Mouse (Mus musculus): ENCODE data around the gene Cradd.

Gene Cradd

GRCm38 (mm10) chr10:95323393-95324277 is at the start of gene Cradd:
TSS of gene Cradd (minus strand) at chr10:95324133.
- DNase-seq (ENCODE audit: low read depth, low spot score), result peak; percentile 93

GRCm38 (mm10) chr10:95373340-95373739 is 49.4 kb upstream of the Cradd start:
- DNase-seq (ENCODE audit: low read depth, low spot score), result no peak

- peak; percentile 87 for DNase-seq (ENCODE audit: low read depth, low spot score)
These were observed 48.0 kb upstream of the Cradd start for GRCm38 (mm10) chr10:95371942-95372341.

GRCm38 (mm10) chr10:95369190-95369589 is 45.3 kb upstream of the Cradd start:
- no peak for DNase-seq (ENCODE audit: low read depth, low spot score)

GRCm38 (mm10) chr10:95368151-95368550 is 44.2 kb upstream of the Cradd start:
- no peak for DNase-seq (ENCODE audit: low read depth, low spot score)

- peak; percentile 76 for DNase-seq (ENCODE audit: low read depth, low spot score)
These were observed 43.7 kb upstream of the Cradd start for GRCm38 (mm10) chr10:95367661-95368089.

- no peak for DNase-seq (ENCODE audit: low read depth, low spot score)
These were observed 43.3 kb upstream of the Cradd start for GRCm38 (mm10) chr10:95367241-95367640.

GRCm38 (mm10) chr10:95362326-95362725 is 38.4 kb upstream of the Cradd start:
- DNase-seq (ENCODE audit: low read depth, low spot score), result peak; percentile 33

- DNase-seq (ENCODE audit: low read depth, low spot score), result no peak
These were observed 37.4 kb upstream of the Cradd start for GRCm38 (mm10) chr10:95361260-95361841.

- DNase-seq (ENCODE audit: low read depth, low spot score), result no peak
These were observed 36.1 kb upstream of the Cradd start for GRCm38 (mm10) chr10:95360048-95360447.

- DNase-seq (ENCODE audit: low read depth, low spot score), result peak; percentile 73
These were observed 33.8 kb upstream of the Cradd start for GRCm38 (mm10) chr10:95357721-95358120.

GRCm38 (mm10) chr10:95356711-95357110 is 32.8 kb upstream of the Cradd start:
- DNase-seq (ENCODE audit: low read depth, low spot score), result no peak

- no peak for DNase-seq (ENCODE audit: low read depth, low spot score)
These were observed 31.8 kb upstream of the Cradd start for GRCm38 (mm10) chr10:95355678-95356268.

- no peak for DNase-seq (ENCODE audit: low read depth, low spot score)
These were observed 30.7 kb upstream of the Cradd start for GRCm38 (mm10) chr10:95354673-95355072.

GRCm38 (mm10) chr10:95354047-95354446 is 30.1 kb upstream of the Cradd start:
- DNase-seq (ENCODE audit: low read depth, low spot score), result no peak

GRCm38 (mm10) chr10:95348457-95348856 is 24.5 kb upstream of the Cradd start:
- DNase-seq (ENCODE audit: low read depth, low spot score), result peak; percentile 59

GRCm38 (mm10) chr10:95347776-95348175 is 23.8 kb upstream of the Cradd start:
- DNase-seq (ENCODE audit: low read depth, low spot score), result no peak

- no peak for DNase-seq (ENCODE audit: low read depth, low spot score)
These were observed 19.1 kb upstream of the Cradd start for GRCm38 (mm10) chr10:95342833-95343590.

- no peak for DNase-seq (ENCODE audit: low read depth, low spot score)
These were observed 16.7 kb upstream of the Cradd start for GRCm38 (mm10) chr10:95340676-95341075.

- no peak for DNase-seq (ENCODE audit: low read depth, low spot score)
These were observed 13.7 kb upstream of the Cradd start for GRCm38 (mm10) chr10:95337589-95337988.

GRCm38 (mm10) chr10:95336781-95337544 is 13.0 kb upstream of the Cradd start:
- DNase-seq (ENCODE audit: low read depth, low spot score), result no peak

Data from A20 (cell line).